Mouse (Mus musculus) CH12.LX (cell line): Measurements from ENCODE around the gene Slc31a1. TPM values are rescaled to one million over a fixed set of nuclear protein-coding genes. Genes with fewer than 3 reads are reported as not detected.

Experiments used
- DNase-seq: peaks from one replicate; pipeline ENCODE4 v3.0.0-alpha.2; 2013; ENCODE audit errors: extremely low read depth
- H3K27ac ChIP-seq: 2 replicates; pipeline ENCODE4 v1.5.1; 2012; ENCODE audit warnings: low read depth, mild to moderate bottlenecking, control low read depth, moderate library complexity; ENCODE audit not compliant: insufficient read depth
- H3K27me3 ChIP-seq: replicated peaks from 2 replicates; pipeline ENCODE3; 2012; ENCODE audit warnings: inconsistent platforms
- H3K36me3 ChIP-seq, 2 experiments: replicated peaks in 1 of 2; 2 replicates each; pipeline versions ENCODE3 to v1.6.1; 2012; ENCODE audit warnings: inconsistent platforms in 1 of 2, low read length in 1 of 2, mild to moderate bottlenecking in 1 of 2, mixed read lengths in 1 of 2, moderate library complexity in 1 of 2; ENCODE audit not compliant: control insufficient read depth in 1 of 2, insufficient read depth in 1 of 2
- H3K4me1 ChIP-seq, 2 experiments: 2 replicates each; pipeline ENCODE4 v1.6.1; 2012; ENCODE audit warnings: inconsistent platforms in 1 of 2, moderate library complexity in 1 of 2; ENCODE audit not compliant: insufficient read depth in 2 of 2, control insufficient read depth in 1 of 2
- H3K4me2 ChIP-seq: 2 replicates; pipeline ENCODE4 v1.6.1; 2012; ENCODE audit warnings: low read depth, mild to moderate bottlenecking, control low read depth; ENCODE audit not compliant: poor library complexity, insufficient read depth, severe bottlenecking
- H3K4me3 ChIP-seq, 3 experiments: fragments of 150-350 bp in 1 of 3; sonication (generic) in 1 of 3; replicated peaks in 1 of 3; 2 replicates each; pipeline versions ENCODE3 to v1.5.1; 2011 to 2012; ENCODE audit warnings: low read depth in 2 of 3, low read length in 2 of 3, mild to moderate bottlenecking in 2 of 3, moderate library complexity in 2 of 3, control low read depth in 1 of 3, improper control_type of control experiment in 1 of 3, inconsistent platforms in 1 of 3, mixed read lengths in 1 of 3; ENCODE audit not compliant: poor library complexity in 1 of 3
- H3K79me2 ChIP-seq: replicated peaks from 2 replicates; pipeline ENCODE4 v1.6.1; 2012; ENCODE audit warnings: mild to moderate bottlenecking, moderate library complexity; ENCODE audit not compliant: control insufficient read depth, poor library complexity, insufficient read depth, severe bottlenecking; ENCODE audit errors: extremely low read depth
- H3K9ac ChIP-seq: 2 replicates; pipeline ENCODE4 v1.6.1; 2012; ENCODE audit warnings: low read depth, mild to moderate bottlenecking, control low read depth, moderate library complexity; ENCODE audit not compliant: insufficient read depth
- H3K9me3 ChIP-seq: replicated peaks from 2 replicates; pipeline ENCODE3; 2012; ENCODE audit warnings: low read length, inconsistent platforms, mixed read lengths
- CHD2 ChIP-seq: IDR thresholded peaks from 2 replicates; pipeline ENCODE4 v1.6.1; 2011; ENCODE audit warnings: low read length, improper control_type of control experiment
- HCFC1 ChIP-seq: IDR thresholded peaks from 2 replicates; pipeline ENCODE4 v1.6.1; 2012; ENCODE audit warnings: low read depth, mild to moderate bottlenecking, inconsistent platforms, low read length, improper control_type of control experiment
- MAFK ChIP-seq: IDR thresholded peaks from 2 replicates; pipeline ENCODE4 v1.6.1; 2011; ENCODE audit warnings: low read length, improper control_type of control experiment; ENCODE audit not compliant: insufficient replicate concordance
- MAX ChIP-seq: IDR thresholded peaks from 2 replicates; pipeline ENCODE4 v1.6.1; 2011; ENCODE audit warnings: low read length, improper control_type of control experiment
- MEF2A ChIP-seq: IDR thresholded peaks from 2 replicates; pipeline ENCODE4 v1.6.1; 2014; ENCODE audit warnings: low read depth, mild to moderate bottlenecking, inconsistent platforms, low read length, improper control_type of control experiment, borderline replicate concordance
- MXI1 ChIP-seq: IDR thresholded peaks from 2 replicates; pipeline ENCODE4 v1.6.1; 2011; ENCODE audit warnings: mild to moderate bottlenecking, low read depth, low read length, improper control_type of control experiment
- NRF1 ChIP-seq: IDR thresholded peaks from 2 replicates; pipeline ENCODE4 v1.6.1; 2014; ENCODE audit warnings: low read depth, mild to moderate bottlenecking, inconsistent platforms, low read length, improper control_type of control experiment, moderate library complexity
- RCOR1 ChIP-seq: conservative IDR thresholded peaks from 2 replicates; pipeline ENCODE4 v1.6.1; 2012; ENCODE audit warnings: low read depth, mild to moderate bottlenecking, inconsistent platforms, low read length, improper control_type of control experiment
- SIN3A ChIP-seq: IDR thresholded peaks from 2 replicates; pipeline ENCODE4 v1.6.1; 2012; ENCODE audit warnings: low read length, improper control_type of control experiment, inconsistent platforms
- SMC3 ChIP-seq: IDR thresholded peaks from 2 replicates; pipeline ENCODE4 v1.6.1; 2011; ENCODE audit warnings: low read depth, low read length, improper control_type of control experiment
- TBP ChIP-seq: conservative IDR thresholded peaks from 2 replicates; pipeline ENCODE4 v1.6.1; 2011; ENCODE audit warnings: low read depth, low read length, improper control_type of control experiment
- UBTF ChIP-seq: IDR thresholded peaks from 2 replicates; pipeline ENCODE4 v1.6.1; 2012; ENCODE audit warnings: low read depth, mild to moderate bottlenecking, inconsistent platforms, low read length, improper control_type of control experiment, moderate library complexity
- USF1 ChIP-seq: IDR thresholded peaks from 2 replicates; pipeline ENCODE4 v1.6.1; 2014; ENCODE audit warnings: low read depth, mild to moderate bottlenecking, inconsistent platforms, low read length, improper control_type of control experiment
- USF2 ChIP-seq: conservative IDR thresholded peaks from 2 replicates; pipeline ENCODE4 v1.6.1; 2011; ENCODE audit warnings: low read depth, low read length, improper control_type of control experiment
- ZMIZ1 ChIP-seq: IDR thresholded peaks from 2 replicates; pipeline ENCODE4 v1.6.1; 2012; ENCODE audit warnings: low read depth, mild to moderate bottlenecking, inconsistent platforms, low read length, improper control_type of control experiment
- ZNF384 ChIP-seq: IDR thresholded peaks from 2 replicates; pipeline ENCODE4 v1.6.1; 2012; ENCODE audit warnings: low read depth, low read length, improper control_type of control experiment, inconsistent platforms
- dilution Hi-C: fragments of 300-500 bp; cut with MboI; formaldehyde crosslinking; loops from 2 replicates; pipeline ENCODE4 v1.14.3; 2020; ENCODE audit warnings: low sequenced_read_pairs; ENCODE audit not compliant: extremely low pct_unique_long_range_greater_than_20kb, extremely low pct_ligation_motif_present
- in situ Hi-C: fragments of 300-500 bp; cut with MboI; formaldehyde crosslinking; loops from 3 replicates; pipeline ENCODE4 v1.14.3; 2019; ENCODE audit warnings: low sequenced_read_pairs, low pct_ligation_motif_present, low pct_unique_long_range_greater_than_20kb, mixed read lengths
- polyA plus RNA-seq: library from polyadenylated mRNA; unstranded; fragments of >175 nt; gene quantifications from 2 replicates; pipeline ENCODE4 v1.2.1, GENCODE M21; 2012; ENCODE audit warnings: low read depth; ENCODE audit not compliant: insufficient read length
- total RNA-seq, 2 experiments: library from RNA; depleted of rRNA; stranded (reverse); fragments of 300-350 nt in 1 of 2; fragments of >200 nt in 1 of 2; gene quantifications; 2 replicates each; pipeline ENCODE4 v1.2.3; 2012 to 2014

Gene Slc31a1
- total and polyA plus RNA-seq, 3 experiments, result 14.0 to 32.5 (median 19.7) TPM

GRCm38 (mm10) chr4:62379724-62380381 lies 19.3 kb downstream of the Slc31a1 start:
- no peak for DNase-seq
- H3K79me2 ChIP-seq, result no peaks in the 10 kb centered on the region; the same call in 1 of the 2 replicates
- H3K9ac ChIP-seq, result no peak overlapping the region
- H3K27me3 ChIP-seq, result no peaks in the 10 kb centered on the region
- peaks cover 4 to 27% of the 10 kb centered on the region in 2 experiments for H3K36me3 ChIP-seq
- no peak overlapping the region for H3K4me2 ChIP-seq
- H3K9me3 ChIP-seq, result no peaks in the 10 kb centered on the region
- dilution Hi-C loops (no loop called here), in situ Hi-C loops (no loop called here)
- H3K4me3 ChIP-seq, result no peak overlapping the region
- no peak overlapping the region for H3K27ac ChIP-seq
- H3K4me1 ChIP-seq, result peaks cover 0 to 3% of the 10 kb centered on the region in 2 experiments; a peak in 1 of 4 replicates
- TF ChIP-seq ZNF384, result peak; percentile 50; the same call in 1 of the 2 replicates
- TF ChIP-seq SMC3, result no peak
- no peak for TF ChIP-seq MXI1
- TF ChIP-seq TBP, result no peak
- no peak for TF ChIP-seq HCFC1

- in situ Hi-C loops (no loop called here), dilution Hi-C loops (no loop called here)
- Histone ChIP-seq H3K4me3 (no peak overlapping the region), H3K4me1 (no peaks in the 10 kb centered on the region), H3K27me3 (no peaks in the 10 kb centered on the region), H3K4me2 (no peak overlapping the region), H3K9ac (no peak overlapping the region), H3K27ac (no peak overlapping the region), H3K79me2 (no peaks in the 10 kb centered on the region; the same call in 1 of the 2 replicates), H3K9me3 (no peaks in the 10 kb centered on the region), H3K36me3 (peaks cover 11 to 44% of the 10 kb centered on the region in 2 experiments)
- DNase-seq, result no peak
- no peak for TF ChIP-seq SMC3
- TF ChIP-seq MAX, result no peak
- TF ChIP-seq MAFK, result no peak
- TF ChIP-seq USF1, result no peak
- TF ChIP-seq CHD2, result no peak
- no peak for TF ChIP-seq USF2
- no peak for TF ChIP-seq UBTF
- TF ChIP-seq SIN3A, result no peak
- no peak for TF ChIP-seq NRF1
These were observed 22.7 kb downstream of the Slc31a1 start for GRCm38 (mm10) chr4:62383207-62383606.

- no peak overlapping the region for H3K9ac ChIP-seq
- no peak for DNase-seq
- H3K79me2 ChIP-seq, result no peaks in the 10 kb centered on the region; the same call in 1 of the 2 replicates
- peaks cover 16 to 47% of the 10 kb centered on the region in 2 experiments for H3K36me3 ChIP-seq
- in situ Hi-C loops (no loop called here), dilution Hi-C loops (no loop called here)
- H3K4me1 ChIP-seq, result no peaks in the 10 kb centered on the region
- TF ChIP-seq RCOR1, result no peak
- no peak for TF ChIP-seq SMC3
- TF ChIP-seq MEF2A, result no peak
- no peak for TF ChIP-seq ZMIZ1
- no peak for TF ChIP-seq ZNF384
- no peak for TF ChIP-seq USF2
- TF ChIP-seq SIN3A, result no peak
- no peak overlapping the region for H3K27ac ChIP-seq
- no peaks in the 10 kb centered on the region for H3K9me3 ChIP-seq
- no peak overlapping the region for H3K4me3 ChIP-seq
- no peaks in the 10 kb centered on the region for H3K27me3 ChIP-seq
- no peak overlapping the region for H3K4me2 ChIP-seq
These were observed 23.2 kb downstream of the Slc31a1 start for GRCm38 (mm10) chr4:62383752-62384151.
